Mouse (Mus musculus): ENCODE measurements around the gene Dguok.
A peak's percentile ranks its signal among the peaks of the same experiment; 100 is the strongest.

The Dguok gene

GRCm38 (mm10) chr6:83496753-83497710 lies 9.7 kb downstream of the Dguok start:
- no peak for DNase-seq

GRCm38 (mm10) chr6:83496009-83496752 lies 10.6 kb downstream of the Dguok start:
- no peak for DNase-seq

- no peak for DNase-seq
These were observed 16.1 kb downstream of the Dguok start for GRCm38 (mm10) chr6:83490622-83491021.

GRCm38 (mm10) chr6:83488200-83488599 lies 18.6 kb downstream of the Dguok start:
- DNase-seq: no peak

- no peak for DNase-seq
These were observed 19.5 kb downstream of the Dguok start for GRCm38 (mm10) chr6:83487298-83487697.

GRCm38 (mm10) chr6:83485854-83486253 lies 20.9 kb downstream of the Dguok start:
- DNase-seq: no peak

GRCm38 (mm10) chr6:83483776-83484175 lies 23.0 kb downstream of the Dguok start:
- no peak for DNase-seq

GRCm38 (mm10) chr6:83482418-83483085 lies 24.2 kb downstream of the Dguok start:
- DNase-seq: peak; percentile 35 to 37

GRCm38 (mm10) chr6:83480019-83480655 lies 26.6 kb downstream of the Dguok start:
- no peak for DNase-seq

- DNase-seq: no peak
These were observed 27.6 kb downstream of the Dguok start for GRCm38 (mm10) chr6:83479193-83479592.

GRCm38 (mm10) chr6:83478628-83479027 lies 28.1 kb downstream of the Dguok start:
- DNase-seq: no peak

- no peak for DNase-seq
These were observed 28.6 kb downstream of the Dguok start for GRCm38 (mm10) chr6:83478217-83478616.

- no peak for DNase-seq
These were observed 31.3 kb downstream of the Dguok start for GRCm38 (mm10) chr6:83475431-83475830.

- DNase-seq: no peak
These were observed 33.5 kb downstream of the Dguok start for GRCm38 (mm10) chr6:83473240-83473639.

GRCm38 (mm10) chr6:83471739-83472138 lies 35.0 kb downstream of the Dguok start:
- DNase-seq: no peak

- DNase-seq: no peak
These were observed 42.8 kb downstream of the Dguok start for GRCm38 (mm10) chr6:83464011-83464410.

- DNase-seq: no peak
These were observed 47.6 kb downstream of the Dguok start, which contains the start of gene Tet3 for GRCm38 (mm10) chr6:83459034-83459644. Gene Tet3, minus strand, starts transcription at chr6:83459084.

- no peak for DNase-seq
These were observed 49.6 kb downstream of the Dguok start for GRCm38 (mm10) chr6:83456984-83457810.

- DNase-seq: peak; percentile 81 to 82
These were observed 50.4 kb downstream of the Dguok start for GRCm38 (mm10) chr6:83456131-83456983.
